Mouse (Mus musculus) ES-E14 (cell line): Measurements from ENCODE around the gene Arl6ip4. TPM values are rescaled to one million over a fixed set of nuclear protein-coding genes. Genes with fewer than 3 reads are reported as not detected.

Experiments
- DNase-seq: peaks from one replicate; pipeline ENCODE4 v3.0.0-alpha.2; 2013; ENCODE audit warnings: low read depth, low spot score
- H3K27ac ChIP-seq: 2 replicates; pipeline ENCODE4 v1.5.1; 2012; ENCODE audit warnings: low read depth, mild to moderate bottlenecking, low read length, moderate library complexity, mixed read lengths; ENCODE audit not compliant: poor library complexity, insufficient read depth, severe bottlenecking
- H3K36me3 ChIP-seq: 2 replicates; pipeline ENCODE4 v1.6.1; 2012; ENCODE audit warnings: mild to moderate bottlenecking, low read length, moderate library complexity, mixed read lengths; ENCODE audit not compliant: control insufficient read depth, poor library complexity, insufficient read depth, severe bottlenecking
- H3K4me1 ChIP-seq, 2 experiments: fragments of 150-350 bp in 1 of 2; sonication (generic) in 1 of 2; 2 replicates each; pipeline ENCODE4 v1.6.1; 2012; ENCODE audit warnings: low read length in 2 of 2, mild to moderate bottlenecking in 1 of 2, mixed read lengths in 1 of 2; ENCODE audit not compliant: control insufficient read depth in 2 of 2, insufficient read depth in 2 of 2, poor library complexity in 1 of 2
- H3K4me3 ChIP-seq, 2 experiments: fragments of 150-350 bp in 1 of 2; sonication (generic) in 1 of 2; 2 replicates each; pipeline ENCODE4 v1.5.1; 2012; ENCODE audit warnings: low read length in 2 of 2, low read depth in 1 of 2, mild to moderate bottlenecking in 1 of 2, mixed read lengths in 1 of 2; ENCODE audit not compliant: insufficient read depth in 1 of 2, poor library complexity in 1 of 2, severe bottlenecking in 1 of 2
- H3K9ac ChIP-seq: 2 replicates; pipeline ENCODE4 v1.6.1; 2012; ENCODE audit warnings: low read depth, mild to moderate bottlenecking, low read length, mixed read lengths; ENCODE audit not compliant: poor library complexity, insufficient read depth, severe bottlenecking
- H3K9me3 ChIP-seq: fragments of 150-350 bp; sonication (generic); 2 replicates; pipeline ENCODE4 v1.6.1; 2012; ENCODE audit warnings: low read depth, mild to moderate bottlenecking, low read length; ENCODE audit not compliant: control insufficient read depth, insufficient read depth
- CHD2 ChIP-seq: IDR thresholded peaks from 2 replicates; pipeline ENCODE4 v1.6.1; 2014; ENCODE audit warnings: mild to moderate bottlenecking, low read depth, low read length, inconsistent platforms
- HCFC1 ChIP-seq: IDR thresholded peaks from 2 replicates; pipeline ENCODE4 v1.6.1; 2012; ENCODE audit warnings: low read length, inconsistent platforms, borderline replicate concordance; ENCODE audit not compliant: insufficient read depth
- MAFK ChIP-seq: IDR thresholded peaks from 2 replicates; pipeline ENCODE4 v1.6.1; 2014; ENCODE audit warnings: mild to moderate bottlenecking, low read depth, low read length, inconsistent platforms; ENCODE audit not compliant: insufficient read depth
- ZC3H11A ChIP-seq: IDR thresholded peaks from 2 replicates; pipeline ENCODE4 v1.6.1; 2012; ENCODE audit warnings: low read depth, mild to moderate bottlenecking, inconsistent platforms, low read length, borderline replicate concordance
- ZNF384 ChIP-seq: IDR thresholded peaks from 2 replicates; pipeline ENCODE4 v1.6.1; 2012; ENCODE audit warnings: low read depth, low read length, inconsistent platforms
- in situ Hi-C, 2 experiments: fragments of 600-800 bp; cut with MboI; formaldehyde crosslinking; loops; one replicate each; pipeline ENCODE4 v1.15.1; 2025; ENCODE audit warnings: low sequenced_read_pairs in 2 of 2, inconsistent platforms in 1 of 2; ENCODE audit not compliant: unreplicated experiment in 2 of 2
- total RNA-seq: library from RNA; depleted of rRNA; stranded (reverse); fragments of 300-350 nt; gene quantifications from 2 replicates; pipeline ENCODE4 v1.2.3, GENCODE M21; 2012

The Arl6ip4 gene
- total RNA-seq, 1 experiment = 37.9 TPM

GRCm38 (mm10) chr5:124078794-124079416 is 37.0 kb upstream of the Arl6ip4 start:
- in situ Hi-C loops = no loop called here
- H3K9me3 ChIP-seq = no peaks in the 10 kb centered on the region
- TF ChIP-seq HCFC1 (no peak), CHD2 (no peak), ZC3H11A (no peak), ZNF384 (no peak), MAFK (no peak)
- no peaks in the 10 kb centered on the region for H3K36me3 ChIP-seq
- no peak overlapping the region for H3K27ac ChIP-seq
- DNase-seq = no peak
- H3K9ac ChIP-seq = no peak overlapping the region
- H3K4me3 ChIP-seq = no peak overlapping the region
- peaks cover 0 to 14% of the 10 kb centered on the region in 2 experiments; a peak in 2 of 4 replicates for H3K4me1 ChIP-seq

DNA sequence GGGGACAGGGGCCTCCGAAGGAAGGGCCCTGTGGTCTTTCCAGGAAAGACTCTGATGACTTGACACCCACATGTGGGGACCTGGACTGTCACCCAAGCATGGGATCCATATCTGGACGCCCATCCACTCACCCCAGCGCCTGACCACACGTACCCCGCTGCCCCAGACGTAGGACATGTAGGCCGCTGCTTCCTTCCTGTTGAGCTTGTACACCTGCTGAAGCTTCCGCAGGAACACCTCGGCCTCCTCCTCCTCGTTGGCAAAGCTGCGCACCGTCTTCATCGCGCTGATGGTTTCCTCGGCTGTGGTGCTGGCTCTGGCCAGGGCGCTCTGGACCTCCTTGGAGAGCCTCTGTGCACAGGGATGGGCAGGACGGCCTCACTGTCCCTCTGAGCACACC is 36.0 kb upstream of the Arl6ip4 start:
- Histone ChIP-seq H3K4me3 (no peak overlapping the region), H3K36me3 (no peaks in the 10 kb centered on the region), H3K9me3 (no peaks in the 10 kb centered on the region), H3K4me1 (peaks cover 0 to 14% of the 10 kb centered on the region in 2 experiments; a peak in 2 of 4 replicates), H3K9ac (no peak overlapping the region), H3K27ac (no peak overlapping the region)
- TF ChIP-seq ZC3H11A = no peak
- no peak for TF ChIP-seq CHD2
- TF ChIP-seq ZNF384 = no peak
- no peak for DNase-seq
- in situ Hi-C loops = loop anchor here in 1 of 2 experiments (5.0 kb wide), 1 partner anchor 78 kb away; no protein-coding TSS in a partner anchor

DNA sequence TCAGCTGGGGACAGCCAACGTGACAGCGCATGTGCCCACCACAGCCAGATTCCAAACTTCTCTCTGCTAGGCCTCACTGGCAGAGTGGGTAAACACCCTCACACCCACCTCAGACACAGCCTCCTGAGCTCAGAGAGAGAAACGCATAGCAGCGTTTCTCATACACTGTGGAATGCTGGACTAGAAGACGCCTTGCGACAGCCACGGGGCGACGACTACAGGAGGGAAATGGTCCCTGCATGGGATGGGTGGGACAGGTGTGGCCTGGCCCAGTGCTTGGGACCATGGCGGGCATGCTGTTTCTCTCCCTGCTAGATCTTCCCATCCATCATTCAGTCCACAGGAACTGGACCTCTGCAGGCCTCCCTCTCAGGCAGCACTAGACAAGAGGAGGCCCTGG is 33.4 kb upstream of the Arl6ip4 start:
- H3K4me3 ChIP-seq = no peak overlapping the region
- TF ChIP-seq MAFK = no peak
- TF ChIP-seq ZC3H11A = no peak
- TF ChIP-seq ZNF384 = no peak
- no peak for TF ChIP-seq HCFC1
- no peak for TF ChIP-seq CHD2
- no peak for DNase-seq
- no peaks in the 10 kb centered on the region for H3K9me3 ChIP-seq
- in situ Hi-C loops = loop anchor here in 1 of 2 experiments (5.0 kb wide), 1 partner anchor 80 kb away; no protein-coding TSS in a partner anchor
- no peaks in the 10 kb centered on the region for H3K4me1 ChIP-seq
- H3K9ac ChIP-seq = no peak overlapping the region
- no peaks in the 10 kb centered on the region for H3K36me3 ChIP-seq
- no peak overlapping the region for H3K27ac ChIP-seq

DNA sequence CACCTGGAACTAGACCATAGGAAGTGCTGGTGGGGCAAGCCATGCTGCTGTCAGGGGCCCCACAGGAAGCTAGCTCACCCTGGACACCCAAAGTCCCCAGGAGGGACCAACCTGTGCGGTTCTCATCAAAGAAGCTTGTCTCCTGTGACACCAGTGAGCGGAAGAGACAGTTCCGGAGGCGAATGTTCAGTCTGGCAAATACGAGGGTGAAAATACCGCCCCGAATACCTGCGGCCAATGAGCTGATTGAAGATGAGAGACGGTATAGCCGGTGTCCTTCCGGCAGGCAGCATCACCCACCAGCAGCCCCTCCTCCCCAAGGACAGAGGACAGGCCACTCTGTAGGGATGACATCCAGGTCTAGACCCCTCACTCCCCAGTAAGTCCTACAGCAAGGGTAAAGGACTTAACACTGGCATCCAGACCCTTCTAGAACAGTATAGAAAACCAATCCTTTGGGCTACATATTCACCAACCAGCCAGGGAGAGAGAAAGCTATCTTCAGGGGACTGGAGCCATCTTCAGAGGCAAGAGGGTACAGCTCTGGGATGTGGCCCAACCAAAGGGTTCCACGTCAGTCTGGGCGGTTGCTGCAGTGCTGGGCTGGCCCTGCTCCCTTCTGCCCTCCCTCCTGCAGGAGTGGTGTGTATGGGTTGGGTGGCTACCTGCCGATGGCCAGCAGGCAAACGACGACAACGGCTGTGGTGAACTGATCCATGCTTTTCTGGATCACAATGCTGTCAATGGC is 32.8 kb upstream of the Arl6ip4 start:
- no peaks in the 10 kb centered on the region for H3K36me3 ChIP-seq
- no peak for DNase-seq
- H3K9me3 ChIP-seq = no peaks in the 10 kb centered on the region
- H3K9ac ChIP-seq = no peak overlapping the region
- no peak overlapping the region for H3K27ac ChIP-seq
- H3K4me1 ChIP-seq = no peaks in the 10 kb centered on the region
- TF ChIP-seq HCFC1 = no peak
- TF ChIP-seq ZNF384 = no peak
- TF ChIP-seq MAFK = no peak
- no peak for TF ChIP-seq ZC3H11A
- TF ChIP-seq CHD2 = no peak
- in situ Hi-C loops = loop anchor here in 1 of 2 experiments (5.0 kb wide), 1 partner anchor 81 kb away; no protein-coding TSS in a partner anchor
- no peak overlapping the region for H3K4me3 ChIP-seq
